Mouse (Mus musculus): ENCODE measurements around the gene Hdac10.

DNA sequence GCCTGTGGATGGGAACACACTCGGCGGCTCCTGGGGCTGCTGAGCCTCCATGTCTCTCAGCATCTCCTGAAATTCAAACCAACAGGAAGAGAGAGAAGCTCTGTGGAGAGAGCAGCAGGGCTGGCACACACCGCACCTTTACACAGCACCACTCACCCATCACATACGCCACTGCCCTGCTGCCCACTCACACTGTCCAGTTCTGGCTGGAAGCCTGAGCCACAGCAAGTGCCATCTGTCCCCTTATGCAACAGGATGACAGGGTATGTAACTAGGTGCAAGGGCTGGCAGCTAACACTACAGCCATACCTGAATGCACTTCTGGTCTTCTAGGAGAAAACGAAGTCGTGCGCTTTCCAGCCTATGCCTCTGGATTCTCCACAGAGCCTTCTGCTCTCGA is 24.1 kb downstream of the Hdac10 start:
- TF ChIP-seq CTCF (IDR thresholded peaks at IDR 0.05; ENCODE audit: insufficient read depth, low read depth, low read length) (no peak), POLR2A (IDR thresholded peaks at IDR 0.05; ENCODE audit: insufficient read depth, low read depth, low read length) (no peak)
